Mouse (Mus musculus) neural tube, embryonic 13.5 days (tissue): ENCODE data around the gene Snrpc. TPM values are rescaled to one million over a fixed set of nuclear protein-coding genes. Genes with fewer than 3 reads are reported as not detected.

Experiments used
- ATAC-seq: fragments of 200-750 bp; cut with Nextera tagmentation; 2 replicates; pipeline ENCODE4 v1.8.0; 2017; ENCODE audit warnings: low read depth, mild to moderate bottlenecking, moderate TSS enrichment, moderate library complexity
- H3K27ac ChIP-seq: fragments of 300-500 bp; sonication (generic); replicated peaks from 2 replicates; pipeline ENCODE4 v1.5.1; 2015; ENCODE audit warnings: moderate library complexity, mild to moderate bottlenecking, inconsistent platforms
- H3K27me3 ChIP-seq: fragments of 300-500 bp; sonication (generic); 2 replicates; pipeline ENCODE4 v1.6.1; 2015; ENCODE audit warnings: mild to moderate bottlenecking, inconsistent platforms
- H3K36me3 ChIP-seq: fragments of 300-500 bp; sonication (generic); 2 replicates; pipeline ENCODE4 v1.6.1; 2015; ENCODE audit warnings: mild to moderate bottlenecking, inconsistent platforms
- H3K4me1 ChIP-seq: fragments of 300-500 bp; sonication (generic); replicated peaks from 2 replicates; pipeline ENCODE4 v1.6.1; 2015; ENCODE audit warnings: inconsistent platforms
- H3K4me2 ChIP-seq: fragments of 300-500 bp; sonication (generic); 2 replicates; pipeline ENCODE4 v1.6.1; 2015; ENCODE audit warnings: inconsistent platforms, mild to moderate bottlenecking, moderate library complexity
- H3K4me3 ChIP-seq: fragments of 300-500 bp; sonication (generic); 2 replicates; pipeline ENCODE4 v1.5.1; 2015; ENCODE audit warnings: mild to moderate bottlenecking, inconsistent platforms
- H3K9ac ChIP-seq: fragments of 300-500 bp; sonication (generic); 2 replicates; pipeline ENCODE4 v1.6.1; 2015; ENCODE audit warnings: moderate library complexity, mild to moderate bottlenecking, inconsistent platforms
- H3K9me3 ChIP-seq: fragments of 300-500 bp; sonication (generic); 2 replicates; pipeline ENCODE4 v1.6.1; 2016; ENCODE audit warnings: inconsistent platforms
- WGBS: fragments of 180-500 bp; shearing (Covaris S2); methylation state at CpG from one replicate; pipeline ENCODE4 v1.1.7; 2015; 5-methylcytosine and 5-hydroxymethylcytosine counted together
- polyA plus RNA-seq: library from polyadenylated mRNA; unstranded; fragments of >200 nt; fragmentation: Nextera tagmentation; extraction: Ambion mirVana; gene quantifications from 2 replicates; pipeline ENCODE4 v1.2.1, GENCODE M21; 2015

The Snrpc gene
- polyA plus RNA-seq, 1 experiment from 2014 or later = 271 TPM

- Histone ChIP-seq H3K9me3 (no peaks in the 10 kb centered on the region), H3K9ac (peak overlapping the region; percentile 81), H3K36me3 (no peaks in the 10 kb centered on the region), H3K27me3 (no peaks in the 10 kb centered on the region), H3K4me3 (peak overlapping the region; percentile 99), H3K4me2 (peak overlapping the region; percentile 94), H3K4me1 (peaks cover 41% of the 10 kb centered on the region), H3K27ac (peak overlapping the region; percentile 90)
- 68% methylated on average over 9 of the region's 9 CpGs for WGBS
- ATAC-seq = no peak
Measured at GRCm38 (mm10) chr17:27821407-27822338, 16.3 kb upstream of the Snrpc start.

GRCm38 (mm10) chr17:27823142-27823905 is 14.6 kb upstream of the Snrpc start:
- Histone ChIP-seq H3K4me1 (peaks cover 37% of the 10 kb centered on the region), H3K36me3 (no peaks in the 10 kb centered on the region), H3K4me2 (no peak overlapping the region), H3K27ac (no peak overlapping the region), H3K4me3 (no peak overlapping the region), H3K9ac (no peak overlapping the region), H3K27me3 (no peaks in the 10 kb centered on the region), H3K9me3 (no peaks in the 10 kb centered on the region)
- WGBS = 80% methylated on average over 9 of the region's 9 CpGs
- ATAC-seq = no peak

- H3K4me1 ChIP-seq = peaks cover 21% of the 10 kb centered on the region
- WGBS = 72% methylated on average over 1 of the region's 1 CpGs
- no peak for ATAC-seq
Measured at GRCm38 (mm10) chr17:27824941-27825340, 13.0 kb upstream of the Snrpc start.

GRCm38 (mm10) chr17:27825539-27825938 is 12.4 kb upstream of the Snrpc start:
- 46% methylated on average over 3 of the region's 3 CpGs for WGBS
- Histone ChIP-seq H3K36me3 (no peaks in the 10 kb centered on the region), H3K9me3 (no peaks in the 10 kb centered on the region), H3K27me3 (no peaks in the 10 kb centered on the region), H3K27ac (0 out of 2 replicates have a peak overlapping the region, but pooled peaks have one; percentile 29), H3K4me2 (peak overlapping the region; percentile 53), H3K4me3 (no peak overlapping the region), H3K4me1 (peaks cover 21% of the 10 kb centered on the region), H3K9ac (no peak overlapping the region)
- ATAC-seq = no peak

More at GRCm38 (mm10) chr17:27824941-27825340, 13.0 kb upstream of the Snrpc start:
- no peak overlapping the region for H3K27ac ChIP-seq
- H3K9me3 ChIP-seq = no peaks in the 10 kb centered on the region
- H3K27me3 ChIP-seq = no peaks in the 10 kb centered on the region
- H3K36me3 ChIP-seq = no peaks in the 10 kb centered on the region
- H3K4me3 ChIP-seq = no peak overlapping the region
- H3K9ac ChIP-seq = no peak overlapping the region
- H3K4me2 ChIP-seq = no peak overlapping the region

GRCm38 (mm10) chr17:27825984-27826905 is 11.7 kb upstream of the Snrpc start:
- Histone ChIP-seq H3K27me3 (no peaks in the 10 kb centered on the region), H3K36me3 (no peaks in the 10 kb centered on the region), H3K27ac (peak overlapping the region; percentile 29), H3K4me3 (peak overlapping the region; percentile 21), H3K9ac (peak overlapping the region; percentile 32; the same call in 1 of the 2 replicates), H3K4me2 (peak overlapping the region; percentile 53), H3K9me3 (no peaks in the 10 kb centered on the region), H3K4me1 (peaks cover 17% of the 10 kb centered on the region)
- 3% methylated on average over 22 of the region's 22 CpGs for WGBS
- peak; percentile 42; the same call in 1 of the 2 replicates for ATAC-seq

GRCm38 (mm10) chr17:27826908-27827383 is 11.0 kb upstream of the Snrpc start:
- no peaks in the 10 kb centered on the region for H3K9me3 ChIP-seq
- peak overlapping the region; percentile 53 for H3K4me2 ChIP-seq
- H3K9ac ChIP-seq = peak overlapping the region; percentile 32
- peak overlapping the region; percentile 21 for H3K4me3 ChIP-seq
- H3K4me1 ChIP-seq = 0 out of 2 replicates have a peak, but pooled peaks cover 14% of the 10 kb centered on the region
- H3K27me3 ChIP-seq = no peaks in the 10 kb centered on the region
- ATAC-seq = peak; percentile 58
- H3K36me3 ChIP-seq = no peaks in the 10 kb centered on the region
- under 1% methylated on average over 8 of the region's 9 CpGs for WGBS
- peak overlapping the region; percentile 29 for H3K27ac ChIP-seq

GRCm38 (mm10) chr17:27827511-27827910 is 10.4 kb upstream of the Snrpc start:
- no peak overlapping the region for H3K4me3 ChIP-seq
- peak overlapping the region; percentile 53 for H3K4me2 ChIP-seq
- H3K9me3 ChIP-seq = no peaks in the 10 kb centered on the region
- H3K27me3 ChIP-seq = no peaks in the 10 kb centered on the region
- 0 out of 2 replicates have a peak overlapping the region, but pooled peaks have one; percentile 24 for H3K27ac ChIP-seq
- H3K9ac ChIP-seq = 0 out of 2 replicates have a peak overlapping the region, but pooled peaks have one; percentile 31
- WGBS = 9% methylated on average over 6 of the region's 6 CpGs
- H3K36me3 ChIP-seq = no peaks in the 10 kb centered on the region
- no peak for ATAC-seq
- H3K4me1 ChIP-seq = 0 out of 2 replicates have a peak, but pooled peaks cover 14% of the 10 kb centered on the region

- no peaks in the 10 kb centered on the region for H3K36me3 ChIP-seq
- H3K4me3 ChIP-seq = no peak overlapping the region
- no peak overlapping the region for H3K4me2 ChIP-seq
- H3K4me1 ChIP-seq = 0 out of 2 replicates have a peak, but pooled peaks cover 14% of the 10 kb centered on the region
- H3K9me3 ChIP-seq = no peaks in the 10 kb centered on the region
- H3K27ac ChIP-seq = no peak overlapping the region
- no peaks in the 10 kb centered on the region; the same call in 1 of the 2 replicates for H3K27me3 ChIP-seq
- H3K9ac ChIP-seq = no peak overlapping the region
- no peak for ATAC-seq
- 56% methylated on average over 7 of the region's 7 CpGs for WGBS
Measured at GRCm38 (mm10) chr17:27830411-27830810, 7.5 kb upstream of the Snrpc start.

GRCm38 (mm10) chr17:27839469-27840252 is 1.7 kb downstream of the Snrpc start:
- H3K4me2 ChIP-seq = peak overlapping the region; percentile 73
- 3% methylated on average over 35 of the region's 35 CpGs for WGBS
- H3K4me3 ChIP-seq = peak overlapping the region; percentile 85
- H3K4me1 ChIP-seq = peaks cover 19% of the 10 kb centered on the region
- H3K27me3 ChIP-seq = peaks cover 15% of the 10 kb centered on the region
- H3K9ac ChIP-seq = peak overlapping the region; percentile 85
- peaks cover 26% of the 10 kb centered on the region for H3K36me3 ChIP-seq
- H3K9me3 ChIP-seq = no peaks in the 10 kb centered on the region
- ATAC-seq = peak; percentile 98
- H3K27ac ChIP-seq = peak overlapping the region; percentile 67

GRCm38 (mm10) chr17:27848351-27848750 is 10.4 kb downstream of the Snrpc start:
- no peak overlapping the region for H3K4me3 ChIP-seq
- no peaks in the 10 kb centered on the region for H3K27me3 ChIP-seq
- H3K9me3 ChIP-seq = no peaks in the 10 kb centered on the region
- ATAC-seq = no peak
- H3K9ac ChIP-seq = no peak overlapping the region
- no peak overlapping the region for H3K4me2 ChIP-seq
- H3K27ac ChIP-seq = no peak overlapping the region
- H3K36me3 ChIP-seq = peaks cover 95% of the 10 kb centered on the region
- WGBS = 95% methylated on average over 1 of the region's 1 CpGs
- H3K4me1 ChIP-seq = no peaks in the 10 kb centered on the region
